Mouse (Mus musculus) hindbrain, postnatal 0 days (tissue): ENCODE measurements around the gene Prpf8. TPM values are rescaled to one million over a fixed set of nuclear protein-coding genes. Genes with fewer than 3 reads are reported as not detected.

Source experiments
- ATAC-seq: fragments of 200-750 bp; cut with Nextera tagmentation; 2 replicates; pipeline ENCODE4 v1.8.0; 2017; ENCODE audit warnings: mild to moderate bottlenecking, moderate TSS enrichment, moderate library complexity
- DNase-seq: peaks from one replicate; pipeline ENCODE4 v3.0.0-alpha.2; 2015; ENCODE audit warnings: low spot score
- H3K27ac ChIP-seq: fragments of 300-500 bp; sonication (generic); 2 replicates; pipeline ENCODE4 v1.5.1; 2014; ENCODE audit warnings: mild to moderate bottlenecking
- H3K27me3 ChIP-seq: fragments of 300-500 bp; sonication (generic); 2 replicates; pipeline ENCODE4 v1.6.1; 2014; ENCODE audit warnings: low read length, mixed read lengths; ENCODE audit not compliant: insufficient read depth
- H3K36me3 ChIP-seq: fragments of 300-500 bp; sonication (generic); 2 replicates; pipeline ENCODE4 v1.6.1; 2014; ENCODE audit warnings: low read length, mixed read lengths; ENCODE audit not compliant: insufficient read depth
- H3K4me1 ChIP-seq: fragments of 300-500 bp; sonication (generic); 2 replicates; pipeline ENCODE4 v1.6.1; 2014; ENCODE audit warnings: antibody characterized with exemption, low read length, mixed read lengths; ENCODE audit not compliant: insufficient read depth
- H3K4me2 ChIP-seq: fragments of 300-500 bp; sonication (generic); 2 replicates; pipeline ENCODE4 v1.6.1; 2014; ENCODE audit warnings: low read depth, mild to moderate bottlenecking, low read length, moderate library complexity, mixed read lengths
- H3K4me3 ChIP-seq: fragments of 300-500 bp; sonication (generic); 2 replicates; pipeline ENCODE4 v1.5.1; 2014; ENCODE audit warnings: low read length
- H3K9ac ChIP-seq: fragments of 300-500 bp; sonication (generic); replicated peaks from 2 replicates; pipeline ENCODE4 v1.6.1; 2014; ENCODE audit warnings: mild to moderate bottlenecking, low read length, moderate library complexity, mixed read lengths
- H3K9me3 ChIP-seq: fragments of 300-500 bp; sonication (generic); 2 replicates; pipeline ENCODE4 v1.6.1; 2016; ENCODE audit warnings: low read length, mixed read lengths
- CTCF ChIP-seq: IDR thresholded peaks from 2 replicates; pipeline ENCODE4 v1.5.1; 2016; ENCODE audit warnings: antibody characterized with exemption, control low read depth, low read depth
- WGBS: fragments of 180-500 bp; shearing (Covaris S2); extraction: QIAGEN DNeasy Blood & Tissue Kit; methylation state at CpG from one replicate; pipeline ENCODE4 v1.1.7; 2014; 5-methylcytosine and 5-hydroxymethylcytosine counted together
- polyA plus RNA-seq: library from polyadenylated mRNA; unstranded; fragments of >200 nt; fragmentation: Nextera tagmentation; extraction: Ambion mirVana; gene quantifications from 2 replicates; pipeline ENCODE4 v1.2.1, GENCODE M21; 2015
- total RNA-seq: library from RNA; depleted of rRNA; stranded (reverse); fragments of >200 nt; gene quantifications from 2 replicates; pipeline ENCODE4 v1.2.3, GENCODE M21; 2014

The Prpf8 gene
- total and polyA plus RNA-seq, 2 experiments from 2014 or later = 29.4 to 118 TPM

GRCm38 (mm10) chr11:75443711-75444110 lies 42.9 kb upstream of the Prpf8 start:
- H3K4me3 ChIP-seq = no peak overlapping the region

GRCm38 (mm10) chr11:75448575-75448974 lies 38.0 kb upstream of the Prpf8 start:
- DNase-seq (no peak), ATAC-seq (no peak)
- Histone ChIP-seq H3K36me3 (peaks cover 24% of the 10 kb centered on the region; the same call in 1 of the 2 replicates), H3K9me3 (no peaks in the 10 kb centered on the region), H3K4me1 (peaks cover 2% of the 10 kb centered on the region; the same call in 1 of the 2 replicates), H3K27me3 (no peaks in the 10 kb centered on the region), H3K9ac (no peak overlapping the region), H3K4me3 (no peak overlapping the region), H3K4me2 (no peak overlapping the region), H3K27ac (no peak overlapping the region)
- 82% methylated on average over 3 of the region's 3 CpGs for WGBS
- TF ChIP-seq CTCF = no peak

More at GRCm38 (mm10) chr11:75443711-75444110, 42.9 kb upstream of the Prpf8 start:
- Histone ChIP-seq H3K4me1 (no peaks in the 10 kb centered on the region), H3K27ac (no peak overlapping the region), H3K4me2 (no peak overlapping the region), H3K9me3 (no peaks in the 10 kb centered on the region), H3K9ac (no peak overlapping the region), H3K36me3 (peaks cover 27% of the 10 kb centered on the region), H3K27me3 (no peaks in the 10 kb centered on the region)
- ATAC-seq = no peak
- 49% methylated on average over 8 of the region's 8 CpGs for WGBS
- TF ChIP-seq CTCF = no peak
- no peak for DNase-seq

GRCm38 (mm10) chr11:75449695-75450094 lies 36.9 kb upstream of the Prpf8 start:
- no peak for TF ChIP-seq CTCF
- no peaks in the 10 kb centered on the region for H3K9me3 ChIP-seq
- ATAC-seq (no peak), DNase-seq (no peak)
- 68% methylated on average over 7 of the region's 7 CpGs for WGBS
- H3K4me2 ChIP-seq = no peak overlapping the region
- H3K4me3 ChIP-seq = no peak overlapping the region
- H3K4me1 ChIP-seq = peaks cover 7% of the 10 kb centered on the region; the same call in 1 of the 2 replicates
- H3K27ac ChIP-seq = no peak overlapping the region
- H3K9ac ChIP-seq = no peak overlapping the region
- no peaks in the 10 kb centered on the region for H3K27me3 ChIP-seq
- H3K36me3 ChIP-seq = peaks cover 24% of the 10 kb centered on the region; the same call in 1 of the 2 replicates

- TF ChIP-seq CTCF = no peak
- Histone ChIP-seq H3K4me1 (peaks cover 10% of the 10 kb centered on the region; the same call in 1 of the 2 replicates), H3K27me3 (no peaks in the 10 kb centered on the region), H3K4me3 (no peak overlapping the region), H3K36me3 (peaks cover 24% of the 10 kb centered on the region; the same call in 1 of the 2 replicates), H3K9ac (no peak overlapping the region), H3K27ac (no peak overlapping the region), H3K4me2 (no peak overlapping the region), H3K9me3 (no peaks in the 10 kb centered on the region)
- ATAC-seq (no peak), DNase-seq (no peak)
- WGBS = 84% methylated on average over 8 of the region's 8 CpGs
Measured at GRCm38 (mm10) chr11:75450304-75450908, 36.2 kb upstream of the Prpf8 start.

- Histone ChIP-seq H3K27me3 (no peaks in the 10 kb centered on the region), H3K4me1 (peaks cover 10% of the 10 kb centered on the region; the same call in 1 of the 2 replicates), H3K9ac (no peak overlapping the region), H3K9me3 (no peaks in the 10 kb centered on the region), H3K4me3 (no peak overlapping the region), H3K27ac (no peak overlapping the region), H3K36me3 (peaks cover 24% of the 10 kb centered on the region; the same call in 1 of the 2 replicates), H3K4me2 (no peak overlapping the region)
- WGBS = 91% methylated on average over 15 of the region's 15 CpGs
- no peak for DNase-seq
- no peak for ATAC-seq
- no peak for TF ChIP-seq CTCF
Measured at GRCm38 (mm10) chr11:75450936-75451335, 35.7 kb upstream of the Prpf8 start.

- Histone ChIP-seq H3K27me3 (no peaks in the 10 kb centered on the region), H3K36me3 (peaks cover 20% of the 10 kb centered on the region; the same call in 1 of the 2 replicates), H3K9ac (no peak overlapping the region), H3K4me2 (no peak overlapping the region), H3K9me3 (no peaks in the 10 kb centered on the region), H3K4me3 (no peak overlapping the region), H3K4me1 (peaks cover 10% of the 10 kb centered on the region; the same call in 1 of the 2 replicates), H3K27ac (no peak overlapping the region)
- no peak for ATAC-seq
- no peak for TF ChIP-seq CTCF
- 93% methylated on average over 8 of the region's 8 CpGs for WGBS
- DNase-seq = no peak
Measured at GRCm38 (mm10) chr11:75452081-75452480, 34.5 kb upstream of the Prpf8 start.
